Comparison of ENCODE assay signal across 27 mouse cellular contexts in genomic region chr14:29042355-29042754, GRCm38 (mm10). TPM values are rescaled to one million over a fixed set of nuclear protein-coding genes. Genes with fewer than 3 reads are reported as not detected.
"Had no signal": no experiment of that assay in that cellular context is flagged by ENCODE, and none has a peak within 500 bp of the region (broad histone marks: within the 10 kb centered on the region; RNA-seq: fewer than 3 reads in every experiment).

No protein-coding gene starts in this region.

- H3K9me3 ChIP-seq: limb, embryonic 12.5 days; limb, embryonic 15.5 days; midbrain, embryonic 12.5 days; midbrain, embryonic 15.5 days; neural tube, embryonic 12.5 days; neural tube, embryonic 15.5 days had no signal

- H3K4me1 ChIP-seq: limb, embryonic 12.5 days; midbrain, embryonic 12.5 days; midbrain, embryonic 15.5 days had no signal

- H3K27ac ChIP-seq: limb, embryonic 12.5 days; limb, embryonic 15.5 days; liver, embryonic 14.5 days; macrophage; midbrain, embryonic 12.5 days; midbrain, embryonic 15.5 days; neural tube, embryonic 12.5 days; neural tube, embryonic 15.5 days; stomach, postnatal 0 days had no signal

- H3K27me3 ChIP-seq: limb, embryonic 12.5 days; limb, embryonic 15.5 days; midbrain, embryonic 12.5 days; midbrain, embryonic 15.5 days; neural tube, embryonic 12.5 days; neural tube, embryonic 15.5 days had no signal

- H3K4me2 ChIP-seq: limb, embryonic 12.5 days; limb, embryonic 15.5 days; liver, embryonic 11.5 days; lung, embryonic 14.5 days; midbrain, embryonic 12.5 days; midbrain, embryonic 15.5 days; neural tube, embryonic 12.5 days; neural tube, embryonic 15.5 days had no signal

- H3K4me3 ChIP-seq: limb, embryonic 12.5 days; limb, embryonic 15.5 days; midbrain, embryonic 12.5 days; midbrain, embryonic 15.5 days; neural tube, embryonic 12.5 days; neural tube, embryonic 15.5 days had no signal

- ATAC-seq: liver, postnatal 0 days; lung, postnatal 0 days; midbrain, embryonic 15.5 days had no signal

- H3K36me3 ChIP-seq: limb, embryonic 12.5 days; limb, embryonic 15.5 days; midbrain, embryonic 12.5 days; midbrain, embryonic 15.5 days; neural tube, embryonic 12.5 days; neural tube, embryonic 15.5 days had no signal

- H3K9ac ChIP-seq: limb, embryonic 12.5 days; limb, embryonic 15.5 days; liver, embryonic 14.5 days; liver, postnatal 0 days; lung, embryonic 14.5 days; midbrain, embryonic 12.5 days; midbrain, embryonic 15.5 days; neural tube, embryonic 12.5 days; neural tube, embryonic 15.5 days had no signal

- DNase-seq: kidney, postnatal 14 days; kidney, postnatal 4 days; left cerebral cortex, postnatal 4 days; liver, postnatal 0 days; lung, embryonic 14.5 days; right cerebral cortex, adult 18-20 months; right cerebral cortex, postnatal 14 days; right cerebral cortex, postnatal 4 days; thymus, adult 2 months; thymus, postnatal 14 days; thymus, postnatal 4 days had no signal

RNA-seq across cellular contexts. Expression of gene Lrtm1, which starts 24.3 kb away (rescaled TPM):
- total RNA-seq: layer of hippocampus, adult 18-20 months; layer of hippocampus, postnatal 14 days; left cerebral cortex, postnatal 14 days; left cerebral cortex, postnatal 4 days; megakaryocyte, adult 5-6 weeks had no signal
- polyA plus RNA-seq: liver, embryonic 11.5 days; lung, postnatal 0 days; macrophage; stomach, embryonic 14.5 days; stomach, postnatal 0 days had no signal
